Mouse (Mus musculus) heart, embryonic 14.5 days (tissue): ENCODE data around the gene Fancg. TPM values are rescaled to one million over a fixed set of nuclear protein-coding genes. Genes with fewer than 3 reads are reported as not detected.

Experiments
- ATAC-seq: fragments of 200-750 bp; cut with Nextera tagmentation; 2 replicates; pipeline ENCODE4 v1.8.0; 2017; ENCODE audit warnings: low read depth, moderate TSS enrichment; ENCODE audit not compliant: insufficient number of reproducible peaks, insufficient read depth, low FRiP score
- H3K27ac ChIP-seq, 2 experiments: fragments of 200-500 bp in 1 of 2; fragments of 300-500 bp in 1 of 2; sonication (generic) in 1 of 2; replicated peaks in 1 of 2; 2 replicates each; pipeline ENCODE4 v1.5.1; 2012 to 2014; ENCODE audit warnings: low read depth in 2 of 2, low read length in 2 of 2, control low read depth in 1 of 2, mild to moderate bottlenecking in 1 of 2, mixed read lengths in 1 of 2; ENCODE audit not compliant: control insufficient read depth in 1 of 2, insufficient read depth in 1 of 2
- H3K27me3 ChIP-seq: fragments of 300-500 bp; sonication (generic); 2 replicates; pipeline ENCODE4 v1.6.1; 2014; ENCODE audit warnings: mild to moderate bottlenecking, low read length, control low read depth; ENCODE audit not compliant: control insufficient read depth, insufficient read depth
- H3K36me3 ChIP-seq: fragments of 300-500 bp; sonication (generic); 2 replicates; pipeline ENCODE4 v1.6.1; 2014; ENCODE audit warnings: mild to moderate bottlenecking, control low read depth, low read length, mixed read lengths; ENCODE audit not compliant: control insufficient read depth, insufficient read depth
- H3K4me1 ChIP-seq, 2 experiments: fragments of 200-500 bp in 1 of 2; fragments of 300-500 bp in 1 of 2; sonication (generic) in 1 of 2; 2 replicates each; pipeline ENCODE4 v1.6.1; 2012 to 2014; ENCODE audit warnings: low read length in 2 of 2, control low read depth in 1 of 2, mixed read lengths in 1 of 2; ENCODE audit not compliant: control insufficient read depth in 2 of 2, insufficient read depth in 2 of 2
- H3K4me2 ChIP-seq: fragments of 300-500 bp; sonication (generic); 2 replicates; pipeline ENCODE4 v1.6.1; 2014; ENCODE audit warnings: mild to moderate bottlenecking, low read length
- H3K4me3 ChIP-seq, 2 experiments: fragments of 200-500 bp in 1 of 2; fragments of 300-500 bp in 1 of 2; sonication (generic) in 1 of 2; 2 replicates each; pipeline ENCODE4 v1.5.1; 2012 to 2014; ENCODE audit warnings: low read length in 2 of 2, mild to moderate bottlenecking in 2 of 2, control low read depth in 1 of 2, low read depth in 1 of 2, moderate library complexity in 1 of 2; ENCODE audit not compliant: control insufficient read depth in 1 of 2, insufficient read depth in 1 of 2
- H3K9ac ChIP-seq: fragments of 300-500 bp; sonication (generic); 2 replicates; pipeline ENCODE4 v1.6.1; 2014; ENCODE audit warnings: mild to moderate bottlenecking, low read length
- H3K9me3 ChIP-seq: fragments of 300-500 bp; sonication (generic); 2 replicates; pipeline ENCODE4 v1.6.1; 2016; ENCODE audit warnings: low read length, control low read depth; ENCODE audit not compliant: control insufficient read depth
- WGBS: fragments of 180-500 bp; shearing (Covaris S2); extraction: QIAGEN DNeasy Blood & Tissue Kit; methylation state at CpG from one replicate; pipeline ENCODE4 v1.1.7; 2014; 5-methylcytosine and 5-hydroxymethylcytosine counted together
- polyA plus RNA-seq: library from polyadenylated mRNA; unstranded; fragments of >200 nt; fragmentation: Nextera tagmentation; extraction: Ambion mirVana; gene quantifications from 2 replicates; pipeline ENCODE4 v1.2.1, GENCODE M21; 2014

Gene Fancg
- polyA plus RNA-seq, 1 experiment from 2014 or later = 11.7 TPM

- peak overlapping the region; percentile 89 for H3K4me2 ChIP-seq
- H3K4me1 ChIP-seq = peaks cover 43 to 53% of the 10 kb centered on the region in 2 experiments
- peaks cover 33% of the 10 kb centered on the region for H3K36me3 ChIP-seq
- 10% methylated on average over 10 of the region's 10 CpGs for WGBS
- H3K27me3 ChIP-seq = no peaks in the 10 kb centered on the region
- ATAC-seq = no peak
- H3K4me3 ChIP-seq = 0 out of 4 replicates have a peak overlapping the region, but pooled peaks of 1 of the 2 experiments have one; percentile 5
- no peaks in the 10 kb centered on the region for H3K9me3 ChIP-seq
- peak overlapping the region; percentile 97 for H3K9ac ChIP-seq
- peak overlapping the region; percentile 96 to 99 for H3K27ac ChIP-seq
These were observed 56.0 kb downstream of the Fancg start for GRCm38 (mm10) chr4:42954297-42954696.

- Histone ChIP-seq H3K9me3 (no peaks in the 10 kb centered on the region), H3K27me3 (no peaks in the 10 kb centered on the region), H3K4me1 (peaks cover 40 to 52% of the 10 kb centered on the region in 2 experiments), H3K9ac (peak overlapping the region; percentile 97), H3K27ac (peak overlapping the region; percentile 96 to 99), H3K36me3 (peaks cover 33% of the 10 kb centered on the region), H3K4me3 (peak overlapping the region; percentile 5 to 18; a peak in 2 of 4 replicates), H3K4me2 (peak overlapping the region; percentile 89)
- peak; percentile 54 for ATAC-seq
- WGBS = 18% methylated on average over 10 of the region's 10 CpGs
These were observed 56.7 kb downstream of the Fancg start for GRCm38 (mm10) chr4:42953435-42954094.

GRCm38 (mm10) chr4:42952563-42952962 is 57.7 kb downstream of the Fancg start:
- H3K27ac ChIP-seq = peak overlapping the region; percentile 96 to 99
- peak overlapping the region; percentile 97 for H3K9ac ChIP-seq
- ATAC-seq = no peak
- 0 out of 2 replicates have a peak, but pooled peaks cover 4% of the 10 kb centered on the region for H3K27me3 ChIP-seq
- H3K4me2 ChIP-seq = peak overlapping the region; percentile 89
- WGBS = 81% methylated on average over 7 of the region's 7 CpGs
- peaks cover 40 to 46% of the 10 kb centered on the region in 2 experiments for H3K4me1 ChIP-seq
- no peak overlapping the region for H3K4me3 ChIP-seq
- H3K36me3 ChIP-seq = peaks cover 25% of the 10 kb centered on the region
- no peaks in the 10 kb centered on the region for H3K9me3 ChIP-seq

Other genes with a start within 250 kb of the Fancg start
- gene Ccl21a, start 236.5 kb downstream of the Fancg start, polyA plus RNA-seq = 28.2 and 39.6 TPM in 2 replicates
- 0.07 TPM in 1 of 2 replicates, not detected in the other for gene Fam205a1, start 156.6 kb downstream of the Fancg start, polyA plus RNA-seq
- not detected in 2 replicates for gene Gm12394, start 153.7 kb downstream of the Fancg start, polyA plus RNA-seq
- gene Fam205c, start 136.3 kb downstream of the Fancg start, polyA plus RNA-seq = 0.19 and 0.31 TPM in 2 replicates
- gene Phf24, start 93.8 kb downstream of the Fancg start, polyA plus RNA-seq = 5.6 and 5.8 TPM in 2 replicates
- 17.9 and 18.3 TPM in 2 replicates for gene Dnajb5, start 60.7 kb downstream of the Fancg start, polyA plus RNA-seq
- gene 1700022I11Rik, start 40.9 kb downstream of the Fancg start, polyA plus RNA-seq = 0.57 and 0.70 TPM in 2 replicates
- gene Vcp, start 10.0 kb downstream of the Fancg start, polyA plus RNA-seq = 469 and 477 TPM in 2 replicates
- 12.0 and 13.0 TPM in 2 replicates for gene Pigo, start 15.3 kb upstream of the Fancg start, polyA plus RNA-seq
- 201 and 211 TPM in 2 replicates for gene Stoml2, start 21.2 kb upstream of the Fancg start, polyA plus RNA-seq
- 10.5 and 12.0 TPM in 2 replicates for gene Fam214b, start 35.7 kb upstream of the Fancg start, polyA plus RNA-seq
- gene Unc13b, start 48.4 kb upstream of the Fancg start, polyA plus RNA-seq = 16.4 and 19.1 TPM in 2 replicates